Mouse (Mus musculus) kidney, postnatal 4 days (tissue): Measurements from ENCODE around the gene Rhox3a2.
"Not testable (repeated sequence)": the region's sequence is repeated elsewhere in the genome, so short reads cannot be mapped to it uniquely, and the experiment has no call there.

ENCODE experiments used
- DNase-seq, 2 experiments: peaks; one replicate each; pipeline ENCODE4 v3.0.0; 2021; ENCODE audit warnings: mixed read lengths in 2 of 2

The Rhox3a2 gene

GRCm38 (mm10) chrX:37379728-37380127 is at the start of gene Rhox3a2:
Gene Rhox3a2, plus strand, starts transcription at chrX:37380028.
- not testable (repeated sequence) for DNase-seq

- not testable (repeated sequence) for DNase-seq
Observed at GRCm38 (mm10) chrX:37390548-37390947, 10.7 kb downstream of the Rhox3a2 start, which contains the start of gene Rhox4a2. Gene Rhox4a2, plus strand, starts transcription at chrX:37390848.

- not testable (repeated sequence) for DNase-seq
Observed at GRCm38 (mm10) chrX:37411767-37412166, 31.9 kb downstream of the Rhox3a2 start, which contains the start of gene Rhox2b. Gene Rhox2b, plus strand, starts transcription at chrX:37412067.

GRCm38 (mm10) chrX:37432194-37432593 is 52.4 kb downstream of the Rhox3a2 start, which contains the start of gene Rhox4b:
Gene Rhox4b, plus strand, starts transcription at chrX:37432494.
- DNase-seq, result not testable (repeated sequence)
